Mouse (Mus musculus) kidney, postnatal 25 days (tissue): ENCODE results near the gene Clybl.

Experiments
- DNase-seq, 2 experiments: peaks; one replicate each; pipeline ENCODE4 v3.0.0; 2021; ENCODE audit warnings: mixed read lengths in 2 of 2

Gene Clybl

DNA sequence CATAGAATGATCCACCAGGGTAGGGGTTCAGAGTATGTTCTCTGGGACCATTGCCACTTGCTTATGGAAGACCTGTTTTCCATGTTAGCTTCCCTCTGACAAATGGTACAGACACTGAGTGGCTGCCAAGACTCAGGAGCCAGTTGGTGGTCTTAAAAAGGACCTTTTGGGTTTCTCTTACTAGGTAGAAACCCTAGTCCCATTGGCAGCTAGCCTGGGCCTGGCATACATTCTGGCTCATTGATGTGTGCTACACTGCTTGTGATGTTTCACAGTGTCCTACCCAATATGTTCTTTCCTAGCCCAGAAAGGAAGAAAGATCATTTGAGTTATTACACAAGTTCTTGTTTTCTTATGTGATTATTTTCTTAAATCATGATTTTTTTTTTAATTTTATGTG lies 69.8 kb downstream of the Clybl start:
- no peak for DNase-seq

DNA sequence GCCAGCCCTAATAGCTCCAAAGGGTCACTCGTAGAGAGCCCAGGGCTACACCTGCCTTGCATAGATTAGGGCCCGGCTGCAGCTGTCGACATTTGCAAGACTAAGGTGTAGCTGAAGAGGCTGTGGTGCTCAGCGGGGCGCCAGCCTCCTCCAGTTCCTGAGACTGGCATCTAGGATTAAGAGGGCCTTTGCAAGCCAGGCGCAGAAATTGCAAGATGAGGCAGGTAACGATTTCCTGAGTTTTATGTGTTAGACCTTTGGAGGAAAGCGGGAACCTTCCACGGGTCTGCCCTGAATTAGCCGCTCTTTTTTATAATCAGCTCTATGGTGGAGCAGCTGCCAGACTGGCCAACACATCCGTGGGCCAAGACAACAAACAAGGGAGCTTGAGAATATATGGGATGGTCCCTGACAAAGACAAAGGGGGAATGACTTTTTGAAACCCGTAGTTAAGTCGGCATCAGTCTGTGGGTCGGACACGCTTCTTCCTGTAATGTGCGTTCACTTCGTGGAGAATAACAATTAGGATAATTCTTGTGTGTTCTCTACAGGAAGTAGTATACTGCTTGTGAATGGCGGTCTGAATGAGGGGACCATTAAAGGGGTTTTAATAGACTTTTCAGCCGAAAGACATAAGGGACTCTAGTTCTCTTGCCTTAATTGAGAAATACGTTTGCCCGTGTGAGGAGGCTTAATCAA lies 74.2 kb downstream of the Clybl start:
- DNase-seq = no peak

DNA sequence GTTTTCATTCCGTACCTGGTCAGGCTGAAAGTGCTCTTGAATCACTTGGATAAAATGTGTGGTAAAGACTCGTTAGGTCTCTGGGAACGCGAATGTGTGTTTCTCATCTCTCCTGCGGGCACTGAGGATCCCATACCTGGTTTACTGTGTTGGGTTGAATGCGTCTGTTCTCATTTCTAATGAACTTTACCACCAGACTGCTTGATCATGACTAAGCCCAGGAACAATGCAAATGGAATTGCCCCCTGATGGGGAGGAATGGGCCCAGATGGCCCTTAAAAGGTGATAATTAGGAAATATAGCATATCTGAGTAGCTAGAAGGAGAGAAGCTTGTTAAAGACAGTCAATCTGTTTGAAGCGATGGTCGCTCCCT lies 74.7 kb downstream of the Clybl start:
- DNase-seq = no peak

DNA sequence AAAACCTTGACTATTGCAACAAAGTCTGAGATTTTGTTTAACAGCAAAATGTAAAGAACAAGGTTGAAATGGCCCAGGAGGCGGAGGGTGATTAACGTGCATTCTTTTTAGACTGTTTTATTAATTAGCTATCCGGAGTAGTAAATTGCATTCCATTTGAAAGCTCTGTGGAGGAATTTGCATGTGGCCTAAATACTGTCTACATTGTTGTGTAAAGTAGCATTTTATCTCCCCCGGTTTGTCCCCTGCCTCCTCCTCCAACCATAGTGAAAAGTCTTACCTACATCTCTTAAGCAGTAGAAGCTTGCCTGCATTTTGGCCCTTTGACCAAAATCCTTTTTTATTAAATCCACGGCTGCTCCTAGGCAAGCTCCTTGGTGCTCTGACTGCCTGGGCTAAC lies 76.8 kb downstream of the Clybl start:
- no peak for DNase-seq

DNA sequence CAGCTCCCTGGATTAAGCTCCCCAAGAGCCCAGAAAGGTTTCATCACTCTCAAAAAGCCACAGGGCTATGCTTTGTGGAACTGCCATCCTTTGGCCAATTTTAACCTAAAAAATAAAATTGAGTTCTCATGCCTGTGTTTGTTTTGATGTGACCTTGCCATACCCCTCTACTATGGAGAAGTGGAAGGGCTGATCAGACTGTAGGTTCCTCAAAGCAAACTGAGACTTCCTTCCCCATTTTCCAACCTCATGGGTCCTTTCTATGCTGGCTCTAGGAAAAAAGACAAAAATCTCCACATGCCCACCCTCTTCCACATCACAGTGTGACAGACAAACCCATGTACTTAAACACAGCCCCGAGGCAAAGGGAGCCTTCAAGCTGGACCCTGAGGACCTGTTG lies 79.7 kb downstream of the Clybl start:
- no peak for DNase-seq

DNA sequence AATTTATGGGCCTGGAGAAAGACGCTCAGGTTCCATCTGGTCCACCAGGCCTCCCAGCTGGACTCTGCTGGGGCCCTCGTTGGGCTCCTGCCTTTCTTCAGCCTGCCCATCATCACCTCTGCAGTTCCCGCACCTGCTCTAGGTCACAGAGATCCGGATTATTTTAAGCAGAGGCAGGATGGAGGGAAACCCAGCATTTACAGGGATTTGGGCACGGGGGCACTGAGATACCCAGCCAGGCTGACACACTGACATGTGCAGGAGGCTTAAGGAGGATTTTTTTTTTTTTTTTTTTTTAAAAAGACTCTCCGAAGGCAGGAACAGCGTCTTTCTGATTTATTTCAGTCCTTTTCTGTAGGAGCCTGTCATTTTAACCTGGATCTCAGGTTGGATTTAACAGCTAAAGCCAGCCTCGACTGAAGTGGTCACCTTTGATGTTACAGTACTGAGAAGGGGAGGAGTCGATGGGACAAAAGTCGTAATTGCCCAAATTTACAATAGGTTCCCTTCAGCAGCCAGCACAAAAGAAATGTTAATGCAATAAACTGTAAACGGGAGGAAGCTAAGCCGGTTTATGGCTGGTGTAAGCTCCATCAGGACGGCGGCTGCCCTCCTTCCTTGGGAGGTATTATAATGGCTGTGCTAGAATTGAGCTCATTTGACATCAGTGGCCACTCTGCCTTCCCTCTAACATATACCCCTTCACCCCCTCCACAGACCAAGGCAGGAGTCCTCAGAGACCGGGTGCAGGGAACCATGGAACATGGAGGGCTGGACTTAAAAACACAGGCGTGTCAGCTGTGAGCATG lies 81.6 kb downstream of the Clybl start:
- DNase-seq = no peak

DNA sequence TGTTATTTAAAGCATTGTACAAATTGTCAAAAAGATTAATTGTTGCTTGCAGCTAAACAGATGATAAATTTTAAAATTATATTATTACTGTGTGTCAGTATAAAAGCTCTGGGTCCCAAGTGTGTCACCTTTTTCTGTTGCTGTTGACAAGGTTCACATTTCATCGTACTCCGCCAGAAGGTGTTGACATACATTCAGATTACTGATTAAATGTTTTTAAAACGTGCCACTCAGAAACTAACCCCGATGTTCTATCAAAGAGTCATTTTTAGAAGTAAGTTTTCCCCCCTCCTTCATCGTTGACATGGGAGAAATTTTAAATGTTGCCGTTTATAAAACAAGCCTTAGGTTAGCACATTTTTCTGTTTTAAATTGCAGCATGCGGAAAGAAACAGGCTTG lies 83.7 kb downstream of the Clybl start:
- DNase-seq = no peak

DNA sequence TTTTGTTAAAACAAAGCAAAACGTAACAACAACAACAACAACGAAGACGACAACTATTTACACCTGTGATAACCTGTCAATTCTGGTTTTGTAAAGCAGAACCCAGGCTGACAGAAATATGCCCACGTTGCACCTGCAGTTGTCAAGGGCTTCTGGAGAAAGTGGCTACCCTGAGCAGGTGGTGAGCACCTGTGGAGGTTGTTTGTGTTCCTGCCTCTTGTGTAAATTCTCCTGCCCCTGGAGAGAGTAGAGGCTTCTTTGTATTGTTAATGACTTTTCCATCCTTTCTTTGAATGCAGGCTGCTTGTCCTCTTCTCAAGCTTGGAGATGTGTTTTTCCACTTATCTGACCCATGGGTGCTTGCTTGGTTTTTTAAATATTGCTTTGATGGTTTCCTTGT lies 86.1 kb downstream of the Clybl start:
- no peak for DNase-seq

DNA sequence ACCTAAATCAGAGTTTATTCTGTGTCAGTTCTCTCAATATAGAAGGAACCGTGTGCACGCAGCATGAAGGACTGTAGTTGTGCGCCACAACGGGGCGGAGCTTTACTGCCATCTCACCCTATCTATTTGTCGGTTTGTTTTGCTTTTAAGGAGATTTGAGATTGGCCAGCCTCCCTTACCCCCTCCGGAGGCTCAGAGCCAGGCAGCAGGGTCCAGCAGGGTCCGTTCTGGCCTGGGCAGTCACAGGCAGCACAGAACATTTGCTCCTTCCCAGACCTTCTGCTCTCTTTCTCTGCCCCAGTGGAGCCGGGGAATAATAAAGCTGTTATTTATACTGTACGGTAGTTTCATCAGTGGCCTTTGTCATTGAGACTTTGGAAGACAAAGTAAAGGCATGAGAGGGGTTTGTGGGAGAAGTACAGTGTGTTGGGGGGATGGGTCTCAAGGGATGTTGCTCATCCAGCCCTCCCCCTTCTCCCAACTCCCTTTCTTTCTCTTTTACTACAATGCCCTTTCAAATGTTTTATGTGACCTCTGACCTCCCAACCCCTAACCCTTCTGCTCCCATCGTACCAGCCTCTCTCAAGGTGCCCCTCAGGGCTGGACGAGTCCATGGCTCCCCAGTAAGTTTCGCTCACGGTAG lies 89.7 kb downstream of the Clybl start:
- no peak for DNase-seq

DNA sequence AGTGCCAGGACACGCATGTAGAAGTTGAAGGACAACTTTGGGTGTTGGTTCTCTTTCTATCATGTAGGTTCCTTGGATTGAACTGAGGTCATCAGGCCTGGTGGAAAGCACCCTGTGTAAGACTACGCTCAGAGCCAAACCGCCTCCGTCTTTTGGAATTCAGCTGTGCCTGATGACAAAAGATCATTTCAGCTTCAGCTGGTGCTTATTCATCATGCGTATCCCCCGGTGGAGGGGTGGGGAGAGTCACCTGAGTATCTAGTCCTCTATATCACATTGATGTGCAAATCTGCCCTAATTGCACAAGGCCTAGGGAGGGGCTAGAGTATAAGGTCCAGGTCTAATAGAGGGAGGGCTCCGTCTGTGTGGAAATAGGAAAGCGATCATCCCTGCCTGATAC lies 95.6 kb downstream of the Clybl start:
- no peak for DNase-seq

DNA sequence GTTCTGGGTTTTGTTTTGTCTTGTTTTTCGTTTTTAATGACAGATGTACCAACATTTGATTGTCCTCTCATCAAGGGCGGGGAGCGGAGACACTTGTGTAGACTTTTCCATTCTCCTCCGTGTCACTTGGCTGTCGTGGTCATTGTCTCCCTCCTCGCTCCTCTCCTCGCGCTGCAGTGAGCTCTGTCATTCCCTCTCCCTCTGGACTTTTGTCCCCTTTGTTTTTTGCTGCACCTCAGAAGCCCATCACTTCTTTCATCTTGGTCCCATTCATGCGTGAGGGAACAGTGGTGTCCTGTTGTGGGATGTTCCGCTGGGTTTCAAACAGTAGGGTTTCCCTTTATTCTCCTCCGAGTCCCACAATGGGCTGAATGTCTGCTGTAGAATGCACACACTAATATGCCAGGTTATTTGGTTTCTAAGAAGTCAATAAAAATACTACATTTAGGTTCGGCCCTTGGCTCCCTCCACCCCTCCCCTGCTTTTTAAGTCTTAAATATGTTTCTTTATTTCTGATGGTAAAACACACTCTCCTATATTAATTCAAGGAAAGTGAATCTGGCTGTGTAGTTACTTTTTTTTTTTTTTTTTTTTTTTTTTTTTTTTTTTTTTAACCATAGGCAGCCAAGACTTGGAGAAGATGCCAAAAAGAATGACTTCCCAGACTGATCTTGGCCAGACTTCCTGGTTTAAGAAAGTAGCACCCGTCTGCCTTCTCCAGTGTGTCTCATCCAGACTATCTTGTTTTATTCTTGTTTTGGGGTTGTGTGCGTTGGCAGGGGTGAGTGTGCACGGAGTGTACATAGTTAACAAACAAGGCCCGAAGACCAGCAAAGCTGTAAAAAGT lies 98.2 kb downstream of the Clybl start:
- DNase-seq = no peak

DNA sequence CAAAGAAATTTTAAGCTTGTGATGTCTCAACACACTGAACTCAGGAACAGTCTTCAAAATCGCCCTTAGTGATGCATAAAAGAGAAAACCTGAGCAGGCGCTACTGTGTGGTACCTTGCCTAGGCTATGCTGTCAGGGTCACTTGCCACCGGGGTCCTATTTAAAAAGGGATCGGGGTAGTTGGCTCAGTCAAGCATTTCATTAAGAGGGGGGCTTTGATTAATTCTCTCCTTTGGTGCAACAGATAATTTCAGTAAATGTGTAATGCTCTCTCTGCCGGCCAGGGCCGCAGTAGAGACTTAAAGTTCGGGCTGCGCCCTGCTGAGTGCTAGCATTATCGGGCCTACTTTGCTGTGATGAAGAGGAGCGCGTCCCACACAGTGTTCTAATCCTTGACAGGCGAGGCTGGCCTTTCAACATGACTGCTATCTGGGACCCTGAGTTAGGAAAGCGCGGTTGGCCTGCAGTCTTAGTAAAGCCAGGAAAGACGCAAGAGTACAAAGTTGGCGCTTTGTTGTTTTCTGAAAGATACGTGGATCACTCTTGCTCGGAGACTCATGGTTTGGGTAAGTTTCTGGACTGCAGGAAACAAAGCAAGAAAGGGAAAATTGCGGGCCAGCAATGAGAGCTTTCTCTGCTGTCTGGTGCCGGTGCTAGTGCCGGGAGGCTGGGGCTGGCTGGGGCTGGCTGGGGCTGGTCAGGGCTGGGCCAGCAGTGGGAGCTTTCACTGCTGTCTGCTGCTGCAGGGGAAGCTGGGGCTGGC lies 99.0 kb downstream of the Clybl start:
- DNase-seq = peak; percentile 50 to 71

DNA sequence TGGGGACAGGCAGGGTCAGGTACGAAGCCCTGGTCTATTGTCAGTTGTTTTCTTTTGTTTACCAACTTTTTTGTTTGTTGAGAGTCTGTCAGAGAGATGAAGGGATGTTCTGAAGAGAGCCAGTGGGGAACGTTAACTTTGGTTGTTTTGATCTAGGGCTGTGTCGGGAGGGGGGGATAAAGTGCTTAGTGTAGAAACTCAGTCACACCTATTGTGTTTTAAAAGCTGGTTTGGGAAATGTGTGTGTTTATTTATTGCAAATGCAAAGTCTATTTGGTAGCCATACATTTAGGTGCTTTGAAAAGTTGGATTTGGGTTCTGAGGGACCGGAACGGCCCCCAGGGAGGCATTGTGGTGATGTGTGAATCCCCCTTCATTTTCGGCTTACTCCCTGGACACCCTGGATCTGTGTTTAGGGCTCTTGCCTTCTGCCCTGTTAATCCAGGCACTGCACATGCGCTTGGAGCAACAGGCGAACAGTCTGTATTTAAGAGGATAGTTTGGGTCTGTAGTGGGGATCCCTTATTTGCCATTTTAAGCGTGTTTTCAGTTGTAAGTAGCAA lies 99.6 kb downstream of the Clybl start:
- no peak for DNase-seq

DNA sequence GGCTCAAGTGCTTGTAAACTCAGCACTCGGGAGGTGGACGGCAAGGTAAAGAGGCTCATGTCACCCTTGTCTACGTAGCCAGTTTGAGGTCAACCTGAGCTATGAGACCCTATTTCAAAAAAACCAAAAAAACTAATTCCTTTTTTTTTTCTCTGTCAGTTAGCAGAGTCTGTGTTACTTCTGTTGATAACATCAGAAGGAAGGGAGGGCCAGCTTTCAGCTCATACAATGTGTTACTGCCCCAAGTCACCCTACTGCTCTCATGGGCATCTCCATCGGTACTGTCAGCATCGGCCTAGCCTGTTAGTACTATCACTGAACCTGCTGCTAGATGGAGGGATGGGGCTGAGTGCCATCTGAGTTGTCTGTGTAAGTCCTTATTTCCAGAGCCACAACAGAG lies 102.5 kb downstream of the Clybl start:
- no peak for DNase-seq

DNA sequence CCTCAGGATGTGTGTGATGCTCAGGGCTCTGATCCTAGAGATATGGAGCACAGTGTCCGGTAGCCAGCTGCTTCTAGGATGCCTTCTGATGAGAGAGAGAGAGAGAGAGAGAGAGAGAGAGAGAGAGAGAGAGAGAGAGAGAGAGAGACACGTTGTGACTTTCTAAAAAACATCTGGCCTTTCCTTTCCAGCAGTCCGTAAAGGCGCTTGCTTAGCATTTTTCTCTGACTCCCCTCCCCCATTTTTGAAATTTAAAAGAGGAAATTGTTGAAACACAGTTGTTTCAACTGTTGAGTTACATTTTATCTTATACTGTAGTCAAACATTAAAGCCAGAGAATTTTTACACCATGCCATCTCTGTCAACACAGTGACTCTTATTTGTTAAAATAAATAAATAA lies 114.9 kb downstream of the Clybl start:
- no peak for DNase-seq

DNA sequence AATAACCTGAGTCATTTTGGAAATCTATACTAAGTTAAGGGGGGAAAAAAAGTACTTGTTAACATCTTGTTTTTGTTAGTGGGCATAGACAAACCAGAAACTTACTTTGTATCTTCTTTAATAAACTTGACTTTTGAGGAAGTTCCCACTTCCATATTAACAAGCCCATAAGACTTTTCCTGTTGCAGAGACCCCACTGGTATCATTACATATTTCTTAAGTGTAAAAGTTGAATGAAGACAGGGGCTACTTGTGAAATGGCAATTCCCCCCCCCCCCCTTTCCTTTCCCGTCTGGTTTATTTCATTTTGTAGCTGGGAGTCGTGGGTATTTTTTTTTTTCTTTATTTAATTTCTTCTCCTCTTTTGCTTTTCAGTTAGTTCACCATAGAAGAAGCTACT lies 115.4 kb downstream of the Clybl start:
- DNase-seq = no peak

DNA sequence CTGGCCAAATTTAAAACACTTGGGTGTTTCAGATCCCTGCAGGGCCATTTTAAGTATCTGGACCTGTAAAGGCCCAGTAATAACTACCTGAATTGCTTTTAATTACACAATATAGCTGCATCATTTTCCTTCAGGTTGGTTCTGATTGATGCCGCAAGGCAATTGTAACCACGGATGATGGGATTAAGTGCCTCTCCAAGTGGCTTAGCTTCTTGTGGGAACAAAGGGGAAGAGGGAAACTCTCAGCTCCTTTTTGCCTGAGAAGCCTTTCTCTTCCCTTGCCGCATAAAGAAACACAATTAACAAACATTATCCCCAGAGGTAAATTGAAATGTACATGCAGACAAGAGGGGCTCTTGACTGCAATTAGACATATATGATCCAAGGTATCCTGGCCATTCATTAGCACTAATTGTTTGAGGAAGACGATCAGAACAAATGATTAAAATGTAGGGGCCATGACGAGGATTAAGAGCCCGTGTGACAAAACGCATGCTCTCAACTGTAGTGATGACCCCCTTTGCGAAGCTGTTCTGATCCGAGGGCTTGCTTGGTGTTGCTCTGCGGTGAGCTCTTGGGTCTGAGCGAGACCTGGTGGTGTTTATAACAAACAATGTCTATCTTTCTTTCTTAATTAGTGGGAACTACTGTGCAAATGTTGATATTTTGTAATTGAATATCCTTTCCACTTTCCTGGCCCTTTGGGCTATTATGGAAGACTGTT lies 116.0 kb downstream of the Clybl start:
- no peak for DNase-seq

DNA sequence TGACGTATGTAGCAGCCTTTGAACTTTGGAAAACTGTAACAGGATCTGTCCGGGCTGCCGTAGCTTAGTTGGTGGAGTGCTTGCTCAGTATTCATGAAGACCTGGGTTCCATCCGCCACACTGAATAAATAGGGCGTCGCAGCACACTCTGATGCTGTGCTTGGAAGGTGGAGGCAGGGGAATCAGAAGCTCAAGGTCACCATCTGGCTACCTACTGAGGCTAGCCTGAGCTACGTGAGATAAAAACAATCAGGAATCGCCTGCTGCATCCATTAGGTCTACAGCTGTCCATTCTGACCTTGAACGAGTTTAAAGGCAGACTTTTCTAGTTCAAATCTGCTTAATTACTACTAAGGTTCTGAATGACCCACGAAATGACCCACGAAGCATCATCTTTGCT lies 118.8 kb downstream of the Clybl start:
- no peak for DNase-seq

DNA sequence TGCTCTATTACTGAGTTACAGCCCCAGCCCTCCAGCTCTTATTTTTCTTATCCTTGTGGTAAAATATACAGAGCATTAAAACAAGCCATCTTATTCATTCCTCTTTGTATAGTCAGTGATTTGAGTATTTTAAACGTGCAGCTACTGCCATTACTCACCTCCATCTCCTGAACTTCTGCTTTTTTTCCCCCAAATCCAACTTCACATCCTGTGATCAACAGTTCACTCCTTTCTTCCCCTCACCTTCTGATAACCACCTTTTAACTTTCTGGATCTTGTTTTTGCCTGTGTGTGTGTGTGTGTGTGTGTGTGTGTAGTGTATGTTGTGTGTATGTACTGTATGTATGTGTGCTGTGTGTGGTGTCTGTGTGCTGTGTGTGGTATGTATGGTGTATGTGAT lies 122.3 kb downstream of the Clybl start:
- no peak for DNase-seq

DNA sequence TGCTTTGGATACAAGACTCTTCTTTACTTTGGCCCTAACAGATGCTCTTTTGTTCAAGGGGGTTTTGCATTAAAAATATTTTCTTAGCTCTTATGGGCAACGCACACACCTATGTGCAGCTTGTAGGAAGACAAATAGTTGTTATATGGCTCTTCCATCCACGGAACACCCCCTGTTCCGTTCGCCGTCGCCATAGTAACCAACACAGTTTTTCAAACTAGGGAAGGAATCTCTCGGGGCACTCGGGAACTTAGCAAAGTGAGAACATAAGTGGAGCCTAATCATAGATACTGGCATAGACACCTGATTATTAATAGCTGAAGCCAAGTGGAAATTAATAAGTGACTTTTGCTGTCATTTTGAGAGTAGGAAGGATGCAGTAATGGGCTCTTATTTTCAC lies 123.6 kb downstream of the Clybl start:
- DNase-seq = no peak

DNA sequence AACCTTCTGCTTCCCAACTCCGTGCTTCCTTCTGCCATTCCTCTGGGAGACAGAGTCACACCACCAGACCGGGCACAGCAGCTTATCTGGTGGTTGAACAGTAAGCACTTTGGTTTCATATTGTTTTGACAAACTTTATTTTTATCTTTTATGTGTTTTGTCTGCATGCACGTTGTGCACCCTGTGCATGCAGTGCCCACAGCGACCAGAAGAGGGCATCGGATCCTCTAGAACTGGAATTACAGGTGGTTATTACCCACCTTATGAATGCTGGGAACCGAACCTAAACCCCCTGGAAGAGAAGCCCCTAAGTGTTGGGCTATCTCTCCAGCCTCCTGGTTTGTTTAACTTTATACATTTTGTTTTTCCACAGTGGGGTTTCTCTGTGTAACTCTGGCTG lies 130.9 kb downstream of the Clybl start:
- DNase-seq = no peak
